Mouse (Mus musculus): ENCODE results near the gene Crybg1. TPM values are rescaled to one million over a fixed set of nuclear protein-coding genes. Genes with fewer than 3 reads are reported as not detected.

Crybg1 gene
- polyA plus RNA-seq (2015; fragmentation: Nextera tagmentation; extraction: Ambion mirVana) = 0.62 and 0.76 TPM in 2 replicates

GRCm38 (mm10) chr10:44148337-44149317 is at the start of gene Crybg1:
Crybg1 (minus strand) TSS chr10:44148853.
- Histone ChIP-seq H3K27me3 (replicated peaks) (no peaks in the 10 kb centered on the region), H3K9me3 (no peaks in the 10 kb centered on the region), H3K4me2 (replicated peaks) (peak within 1 kb of the TSS; percentile 92), H3K4me3 (replicated peaks) (peak within 1 kb of the TSS; percentile 44), H3K4me1 (replicated peaks) (peaks cover 8% of the 10 kb centered on the region), H3K9ac (no peak within 1 kb of the TSS), H3K27ac (no peak within 1 kb of the TSS), H3K36me3 (no peaks in the 10 kb centered on the region)
- 5% methylated on average over 53 of the region's 53 CpGs for WGBS
- ATAC-seq = peak; percentile 97

GRCm38 (mm10) chr10:44177365-44177764 is 28.7 kb upstream of the Crybg1 start:
- Histone ChIP-seq H3K9me3 (no peaks in the 10 kb centered on the region), H3K9ac (no peak overlapping the region), H3K4me1 (replicated peaks) (no peaks in the 10 kb centered on the region), H3K36me3 (no peaks in the 10 kb centered on the region), H3K27me3 (replicated peaks) (no peaks in the 10 kb centered on the region), H3K4me3 (replicated peaks) (no peak overlapping the region), H3K27ac (no peak overlapping the region), H3K4me2 (replicated peaks) (no peak overlapping the region)
- 0% methylated on average over 1 of the region's 1 CpGs for WGBS
- ATAC-seq = no peak

- Histone ChIP-seq H3K9ac (no peak overlapping the region), H3K27me3 (replicated peaks) (no peaks in the 10 kb centered on the region), H3K4me3 (replicated peaks) (no peak overlapping the region), H3K27ac (no peak overlapping the region), H3K4me2 (replicated peaks) (no peak overlapping the region), H3K36me3 (no peaks in the 10 kb centered on the region), H3K4me1 (replicated peaks) (no peaks in the 10 kb centered on the region), H3K9me3 (no peaks in the 10 kb centered on the region)
- ATAC-seq = no peak
These were observed 27.9 kb upstream of the Crybg1 start for GRCm38 (mm10) chr10:44176548-44176947.

GRCm38 (mm10) chr10:44176120-44176519 is 27.5 kb upstream of the Crybg1 start:
- ATAC-seq = no peak
- Histone ChIP-seq H3K4me3 (replicated peaks) (no peak overlapping the region), H3K9me3 (no peaks in the 10 kb centered on the region), H3K27me3 (replicated peaks) (no peaks in the 10 kb centered on the region), H3K4me2 (replicated peaks) (no peak overlapping the region), H3K27ac (no peak overlapping the region), H3K9ac (no peak overlapping the region), H3K36me3 (no peaks in the 10 kb centered on the region), H3K4me1 (replicated peaks) (no peaks in the 10 kb centered on the region)
- WGBS = 88% methylated on average over 5 of the region's 5 CpGs

GRCm38 (mm10) chr10:44170145-44170544 is 21.5 kb upstream of the Crybg1 start:
- Histone ChIP-seq H3K9me3 (no peaks in the 10 kb centered on the region), H3K9ac (no peak overlapping the region), H3K4me2 (replicated peaks) (no peak overlapping the region), H3K27me3 (replicated peaks) (no peaks in the 10 kb centered on the region), H3K36me3 (no peaks in the 10 kb centered on the region), H3K27ac (no peak overlapping the region), H3K4me1 (replicated peaks) (no peaks in the 10 kb centered on the region), H3K4me3 (replicated peaks) (no peak overlapping the region)
- WGBS = 87% methylated on average over 12 of the region's 12 CpGs
- ATAC-seq = no peak

GRCm38 (mm10) chr10:44167061-44167460 is 18.4 kb upstream of the Crybg1 start:
- no peaks in the 10 kb centered on the region for H3K9me3 ChIP-seq
- no peak overlapping the region for H3K4me2 ChIP-seq (replicated peaks)
- H3K4me1 ChIP-seq (replicated peaks) = no peaks in the 10 kb centered on the region
- H3K27ac ChIP-seq = no peak overlapping the region
- no peaks in the 10 kb centered on the region for H3K27me3 ChIP-seq (replicated peaks)
- no peak overlapping the region for H3K9ac ChIP-seq
- WGBS = 59% methylated on average over 5 of the region's 5 CpGs
- H3K36me3 ChIP-seq = no peaks in the 10 kb centered on the region
- ATAC-seq = no peak
- H3K4me3 ChIP-seq (replicated peaks) = no peak overlapping the region

GRCm38 (mm10) chr10:44164258-44164975 is 15.8 kb upstream of the Crybg1 start:
- no peak for ATAC-seq
- Histone ChIP-seq H3K4me2 (replicated peaks) (no peak overlapping the region), H3K36me3 (no peaks in the 10 kb centered on the region), H3K27ac (no peak overlapping the region), H3K4me3 (replicated peaks) (no peak overlapping the region), H3K9me3 (no peaks in the 10 kb centered on the region), H3K27me3 (replicated peaks) (no peaks in the 10 kb centered on the region), H3K9ac (no peak overlapping the region), H3K4me1 (replicated peaks) (no peaks in the 10 kb centered on the region)
- 71% methylated on average over 8 of the region's 8 CpGs for WGBS

- Histone ChIP-seq H3K27ac (no peak overlapping the region), H3K4me3 (replicated peaks) (no peak overlapping the region), H3K9me3 (no peaks in the 10 kb centered on the region), H3K4me2 (replicated peaks) (no peak overlapping the region), H3K36me3 (no peaks in the 10 kb centered on the region), H3K27me3 (replicated peaks) (no peaks in the 10 kb centered on the region), H3K4me1 (replicated peaks) (no peaks in the 10 kb centered on the region), H3K9ac (no peak overlapping the region)
- WGBS = 86% methylated on average over 4 of the region's 4 CpGs
- ATAC-seq = no peak
These were observed 14.4 kb upstream of the Crybg1 start for GRCm38 (mm10) chr10:44163028-44163427.

- WGBS = 48% methylated on average over 4 of the region's 4 CpGs
- H3K36me3 ChIP-seq = no peaks in the 10 kb centered on the region
- H3K4me1 ChIP-seq (replicated peaks) = no peaks in the 10 kb centered on the region
- no peak overlapping the region for H3K4me3 ChIP-seq (replicated peaks)
- no peak overlapping the region for H3K27ac ChIP-seq
- no peaks in the 10 kb centered on the region for H3K9me3 ChIP-seq
- no peaks in the 10 kb centered on the region for H3K27me3 ChIP-seq (replicated peaks)
- no peak overlapping the region for H3K4me2 ChIP-seq (replicated peaks)
- no peak for ATAC-seq
- no peak overlapping the region for H3K9ac ChIP-seq
These were observed 11.5 kb upstream of the Crybg1 start for GRCm38 (mm10) chr10:44160150-44160549.

- Histone ChIP-seq H3K9me3 (no peaks in the 10 kb centered on the region), H3K27ac (no peak overlapping the region), H3K9ac (no peak overlapping the region), H3K4me1 (replicated peaks) (no peaks in the 10 kb centered on the region), H3K4me3 (replicated peaks) (no peak overlapping the region), H3K4me2 (replicated peaks) (no peak overlapping the region), H3K27me3 (replicated peaks) (no peaks in the 10 kb centered on the region), H3K36me3 (no peaks in the 10 kb centered on the region)
- 64% methylated on average over 2 of the region's 2 CpGs for WGBS
- ATAC-seq = no peak
These were observed 8.8 kb upstream of the Crybg1 start for GRCm38 (mm10) chr10:44157489-44157888.

- Histone ChIP-seq H3K4me1 (replicated peaks) (peaks cover 8% of the 10 kb centered on the region), H3K4me2 (replicated peaks) (no peak overlapping the region), H3K27me3 (replicated peaks) (no peaks in the 10 kb centered on the region), H3K36me3 (no peaks in the 10 kb centered on the region), H3K9ac (no peak overlapping the region), H3K4me3 (replicated peaks) (no peak overlapping the region), H3K27ac (no peak overlapping the region), H3K9me3 (no peaks in the 10 kb centered on the region)
- WGBS = 87% methylated on average over 2 of the region's 2 CpGs
- no peak for ATAC-seq
These were observed 1.8 kb upstream of the Crybg1 start for GRCm38 (mm10) chr10:44150501-44150900.

GRCm38 (mm10) chr10:44143401-44143800 is 5.3 kb downstream of the Crybg1 start:
- Histone ChIP-seq H3K9ac (no peak overlapping the region), H3K4me3 (replicated peaks) (no peak overlapping the region), H3K4me1 (replicated peaks) (peaks cover under 1% of the 10 kb centered on the region; the same call in 1 of the 2 replicates), H3K36me3 (no peaks in the 10 kb centered on the region), H3K9me3 (no peaks in the 10 kb centered on the region), H3K27me3 (replicated peaks) (no peaks in the 10 kb centered on the region), H3K27ac (no peak overlapping the region), H3K4me2 (replicated peaks) (no peak overlapping the region)
- ATAC-seq = peak; percentile 58; the same call in 1 of the 2 replicates
- 59% methylated on average over 10 of the region's 10 CpGs for WGBS
